Mouse (Mus musculus): Measurements from ENCODE around the gene Lrig1. TPM values are rescaled to one million over a fixed set of nuclear protein-coding genes. Genes with fewer than 3 reads are reported as not detected.

Lrig1 gene
- polyA plus RNA-seq, 1 experiment from 2014 or later: 23.5 TPM

DNA sequence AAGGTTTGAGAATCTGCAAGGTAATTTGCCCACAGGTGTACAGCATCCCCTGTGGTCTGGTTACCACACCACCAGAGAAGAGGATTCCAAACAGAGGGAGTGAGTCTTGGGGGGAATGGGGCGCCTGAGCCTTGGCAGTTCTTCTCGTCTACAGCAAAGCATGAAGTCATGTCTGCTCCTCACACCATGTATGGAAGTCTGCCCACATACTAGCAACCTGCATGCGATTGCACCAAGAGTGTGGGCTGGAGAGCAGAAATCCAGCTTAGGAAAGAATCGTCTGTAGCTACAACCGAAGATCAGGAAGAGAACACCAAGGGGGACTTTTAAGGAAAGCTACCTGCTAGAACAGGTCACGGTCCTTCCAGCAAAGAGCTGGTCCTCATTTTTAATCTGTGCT lies 3.0 kb upstream of the Lrig1 start:
- H3K9me3 ChIP-seq (ENCODE audit: control insufficient read depth, low read length): no peaks in the 10 kb centered on the region
- H3K9ac ChIP-seq (ENCODE audit: low read length): no peak overlapping the region
- ATAC-seq (ENCODE audit: insufficient number of reproducible peaks, low FRiP score, low TSS enrichment, low read depth): no peak
- 89% methylated on average over 6 of the region's 6 CpGs for WGBS
- H3K36me3 ChIP-seq (ENCODE audit: control insufficient read depth, insufficient read depth, low read length): no peaks in the 10 kb centered on the region
- no peak overlapping the region for H3K4me2 ChIP-seq (ENCODE audit: low read depth, severe bottlenecking)
- H3K27me3 ChIP-seq (ENCODE audit: control insufficient read depth, insufficient read depth, low read length): no peaks in the 10 kb centered on the region
- H3K4me1 ChIP-seq (ENCODE audit: control insufficient read depth, insufficient read depth, low read length): peaks cover 17% of the 10 kb centered on the region; the same call in 1 of the 2 replicates
- DNase-seq (ENCODE audit: low spot score): no peak
- no peak overlapping the region for H3K27ac ChIP-seq (replicated peaks; ENCODE audit: low read depth, low read length)
- no peak overlapping the region for H3K4me3 ChIP-seq (ENCODE audit: low read depth, low read length)

- no peak for ATAC-seq (ENCODE audit: insufficient number of reproducible peaks, low FRiP score, low TSS enrichment, low read depth)
- no peak for DNase-seq (ENCODE audit: low spot score)
Observed at GRCm38 (mm10) chr6:94701071-94701470, 1.1 kb upstream of the Lrig1 start.

DNA sequence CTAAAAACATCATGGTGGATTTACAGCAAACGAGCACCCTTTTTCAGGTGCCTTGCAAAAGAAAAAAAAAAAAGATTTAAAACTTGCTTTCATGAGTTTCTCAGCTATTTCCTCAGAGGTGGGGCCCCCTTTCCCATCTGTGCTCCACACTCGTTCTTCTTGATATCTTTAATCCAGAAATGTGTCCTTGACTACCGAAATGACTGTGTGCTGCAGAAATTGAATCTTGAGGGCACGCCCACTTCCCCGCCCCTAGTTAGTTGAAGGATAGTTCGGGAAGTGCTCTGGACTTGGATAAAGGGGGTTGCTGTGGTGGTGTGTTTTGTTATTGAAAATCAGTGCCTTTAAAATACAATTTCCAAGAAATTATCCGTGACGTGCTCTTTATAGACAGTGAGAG lies 654 bp upstream of the Lrig1 start:
- H3K4me2 ChIP-seq (ENCODE audit: low read depth, severe bottlenecking): peak overlapping the region; percentile 94
- H3K9ac ChIP-seq (ENCODE audit: low read length): no peak overlapping the region; the same call in 1 of the 2 replicates
- ATAC-seq (ENCODE audit: insufficient number of reproducible peaks, low FRiP score, low TSS enrichment, low read depth): 0 out of 2 replicates have a peak, but pooled peaks have one; percentile 8

More at GRCm38 (mm10) chr6:94701071-94701470, 1.1 kb upstream of the Lrig1 start:
- Histone ChIP-seq H3K36me3 (ENCODE audit: control insufficient read depth, insufficient read depth, low read length) (no peaks in the 10 kb centered on the region), H3K4me3 (ENCODE audit: low read depth, low read length) (peak overlapping the region; percentile 94), H3K4me1 (ENCODE audit: control insufficient read depth, insufficient read depth, low read length) (peaks cover 17% of the 10 kb centered on the region), H3K9me3 (ENCODE audit: control insufficient read depth, low read length) (no peaks in the 10 kb centered on the region), H3K9ac (ENCODE audit: low read length) (no peak overlapping the region; the same call in 1 of the 2 replicates), H3K27me3 (ENCODE audit: control insufficient read depth, insufficient read depth, low read length) (no peaks in the 10 kb centered on the region), H3K27ac (replicated peaks; ENCODE audit: low read depth, low read length) (no peak overlapping the region; the same call in 1 of the 2 replicates), H3K4me2 (ENCODE audit: low read depth, severe bottlenecking) (peak overlapping the region; percentile 94)
- 3% methylated on average over 18 of the region's 18 CpGs for WGBS

GRCm38 (mm10) chr6:94699173-94699987 lies 578 bp downstream of the Lrig1 start:
- DNase-seq (ENCODE audit: low spot score): no peak

More for the DNA sequence above, 654 bp upstream of the Lrig1 start:
- peaks cover 21% of the 10 kb centered on the region for H3K4me1 ChIP-seq (ENCODE audit: control insufficient read depth, insufficient read depth, low read length)
- peak overlapping the region; percentile 94 for H3K4me3 ChIP-seq (ENCODE audit: low read depth, low read length)
- 1% methylated on average over 8 of the region's 8 CpGs for WGBS
- peak; percentile 74 for DNase-seq (ENCODE audit: low spot score)
- H3K9me3 ChIP-seq (ENCODE audit: control insufficient read depth, low read length): no peaks in the 10 kb centered on the region
- H3K36me3 ChIP-seq (ENCODE audit: control insufficient read depth, insufficient read depth, low read length): no peaks in the 10 kb centered on the region
- no peaks in the 10 kb centered on the region for H3K27me3 ChIP-seq (ENCODE audit: control insufficient read depth, insufficient read depth, low read length)
- H3K27ac ChIP-seq (replicated peaks; ENCODE audit: low read depth, low read length): no peak overlapping the region; the same call in 1 of the 2 replicates

GRCm38 (mm10) chr6:94698509-94699172 lies 1.3 kb downstream of the Lrig1 start:
- Histone ChIP-seq H3K27ac (replicated peaks; ENCODE audit: low read depth, low read length) (peak overlapping the region; percentile 80; the same call in 1 of the 2 replicates), H3K4me2 (ENCODE audit: low read depth, severe bottlenecking) (peak overlapping the region; percentile 94), H3K9ac (ENCODE audit: low read length) (peak overlapping the region; percentile 93), H3K4me1 (ENCODE audit: control insufficient read depth, insufficient read depth, low read length) (peaks cover 27% of the 10 kb centered on the region), H3K27me3 (ENCODE audit: control insufficient read depth, insufficient read depth, low read length) (no peaks in the 10 kb centered on the region), H3K36me3 (ENCODE audit: control insufficient read depth, insufficient read depth, low read length) (no peaks in the 10 kb centered on the region), H3K4me3 (ENCODE audit: low read depth, low read length) (peak overlapping the region; percentile 94), H3K9me3 (ENCODE audit: control insufficient read depth, low read length) (no peaks in the 10 kb centered on the region)
- 3% methylated on average over 11 of the region's 11 CpGs for WGBS
- ATAC-seq (ENCODE audit: insufficient number of reproducible peaks, low FRiP score, low TSS enrichment, low read depth) (no peak), DNase-seq (ENCODE audit: low spot score) (no peak)

More at GRCm38 (mm10) chr6:94699173-94699987, 578 bp downstream of the Lrig1 start:
- Histone ChIP-seq H3K4me1 (ENCODE audit: control insufficient read depth, insufficient read depth, low read length) (peaks cover 27% of the 10 kb centered on the region), H3K9ac (ENCODE audit: low read length) (peak overlapping the region; percentile 93), H3K4me3 (ENCODE audit: low read depth, low read length) (peak overlapping the region; percentile 94), H3K36me3 (ENCODE audit: control insufficient read depth, insufficient read depth, low read length) (no peaks in the 10 kb centered on the region), H3K9me3 (ENCODE audit: control insufficient read depth, low read length) (no peaks in the 10 kb centered on the region), H3K27ac (replicated peaks; ENCODE audit: low read depth, low read length) (peak overlapping the region; percentile 80), H3K4me2 (ENCODE audit: low read depth, severe bottlenecking) (peak overlapping the region; percentile 94), H3K27me3 (ENCODE audit: control insufficient read depth, insufficient read depth, low read length) (no peaks in the 10 kb centered on the region)
- peak; percentile 40; the same call in 1 of the 2 replicates for ATAC-seq (ENCODE audit: insufficient number of reproducible peaks, low FRiP score, low TSS enrichment, low read depth)
- under 1% methylated on average over 92 of the region's 95 CpGs for WGBS

DNA sequence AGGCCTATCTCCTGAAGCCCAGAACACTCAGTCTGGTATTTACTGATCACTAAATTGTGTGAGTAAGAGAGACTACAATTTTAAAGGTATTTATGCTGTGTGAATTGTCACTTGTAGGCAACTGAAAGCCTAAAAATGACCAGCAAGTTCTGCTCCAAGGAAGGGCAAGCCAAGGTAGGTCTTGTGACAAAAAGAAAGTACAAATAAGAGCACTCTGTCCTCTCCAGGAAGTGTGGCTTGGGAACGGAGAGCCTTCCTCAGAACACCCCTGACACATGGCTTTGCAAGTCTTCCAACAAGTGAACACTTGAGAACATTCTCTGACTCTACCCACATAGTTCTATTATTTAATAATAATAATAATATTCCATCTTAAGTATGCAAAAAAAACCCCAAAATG lies 2.5 kb downstream of the Lrig1 start:
- 58% methylated on average over 1 of the region's 1 CpGs for WGBS

GRCm38 (mm10) chr6:94696182-94697080 lies 3.5 kb downstream of the Lrig1 start:
- Histone ChIP-seq H3K9me3 (ENCODE audit: control insufficient read depth, low read length) (no peaks in the 10 kb centered on the region), H3K36me3 (ENCODE audit: control insufficient read depth, insufficient read depth, low read length) (no peaks in the 10 kb centered on the region), H3K4me2 (ENCODE audit: low read depth, severe bottlenecking) (peak overlapping the region; percentile 94), H3K27me3 (ENCODE audit: control insufficient read depth, insufficient read depth, low read length) (no peaks in the 10 kb centered on the region), H3K4me1 (ENCODE audit: control insufficient read depth, insufficient read depth, low read length) (peaks cover 31% of the 10 kb centered on the region), H3K27ac (replicated peaks; ENCODE audit: low read depth, low read length) (no peak overlapping the region), H3K4me3 (ENCODE audit: low read depth, low read length) (no peak overlapping the region), H3K9ac (ENCODE audit: low read length) (no peak overlapping the region)
- DNase-seq (ENCODE audit: low spot score) (no peak), ATAC-seq (ENCODE audit: insufficient number of reproducible peaks, low FRiP score, low TSS enrichment, low read depth) (no peak)
- 35% methylated on average over 10 of the region's 10 CpGs for WGBS

More for the DNA sequence above, 2.5 kb downstream of the Lrig1 start:
- H3K27ac ChIP-seq (replicated peaks; ENCODE audit: low read depth, low read length): no peak overlapping the region
- H3K27me3 ChIP-seq (ENCODE audit: control insufficient read depth, insufficient read depth, low read length): no peaks in the 10 kb centered on the region
- peak overlapping the region; percentile 94 for H3K4me2 ChIP-seq (ENCODE audit: low read depth, severe bottlenecking)
- H3K4me3 ChIP-seq (ENCODE audit: low read depth, low read length): peak overlapping the region; percentile 94
- no peak for ATAC-seq (ENCODE audit: insufficient number of reproducible peaks, low FRiP score, low TSS enrichment, low read depth)
- no peaks in the 10 kb centered on the region for H3K36me3 ChIP-seq (ENCODE audit: control insufficient read depth, insufficient read depth, low read length)
- no peak overlapping the region for H3K9ac ChIP-seq (ENCODE audit: low read length)
- no peaks in the 10 kb centered on the region for H3K9me3 ChIP-seq (ENCODE audit: control insufficient read depth, low read length)
- H3K4me1 ChIP-seq (ENCODE audit: control insufficient read depth, insufficient read depth, low read length): peaks cover 30% of the 10 kb centered on the region
- no peak for DNase-seq (ENCODE audit: low spot score)

All from limb, embryonic 11.5 days (tissue).